Mouse (Mus musculus): Measurements from ENCODE around the gene Dnah14.

The Dnah14 gene

GRCm38 (mm10) chr1:181799911-181800310 lies 223.6 kb downstream of the Dnah14 start:
- DNase-seq = no peak

GRCm38 (mm10) chr1:181800667-181801066 lies 224.3 kb downstream of the Dnah14 start:
- no peak for DNase-seq

DNA sequence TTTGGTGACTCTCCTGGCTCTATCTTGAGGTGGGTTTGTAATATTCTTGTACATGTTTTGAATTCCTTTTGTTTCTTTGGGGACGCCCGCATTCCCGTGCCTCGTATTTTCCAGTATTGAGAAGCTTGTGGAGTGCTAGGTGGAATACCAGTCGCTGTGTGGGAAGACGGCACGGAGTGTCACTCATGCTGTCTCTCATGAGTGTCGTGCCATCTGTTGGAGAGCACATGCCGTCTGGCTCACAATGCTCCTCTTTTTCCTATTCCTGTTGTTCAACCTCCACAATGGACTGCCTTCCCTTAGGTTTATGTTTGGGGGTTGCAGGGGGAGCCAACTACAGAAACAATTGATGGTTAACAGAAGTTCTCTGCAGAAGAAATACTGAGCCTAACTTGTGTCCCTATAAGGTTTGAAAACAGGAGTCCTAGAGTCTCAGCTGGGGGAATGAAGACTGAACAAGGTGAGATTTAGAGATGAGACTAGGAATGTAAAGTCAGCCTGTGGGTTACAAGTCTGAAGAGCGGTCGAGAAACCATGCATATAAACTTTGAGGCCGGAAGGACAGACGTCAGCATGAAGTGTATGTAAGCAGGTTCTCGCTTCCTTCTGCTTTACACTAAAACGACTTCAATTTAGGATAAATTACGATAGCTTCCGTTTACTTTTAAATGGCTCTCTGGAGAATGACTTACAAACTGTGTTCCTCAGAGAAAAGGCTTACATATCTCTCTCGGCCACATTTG lies 235.3 kb downstream of the Dnah14 start:
- DNase-seq = no peak

- no peak for DNase-seq
These were observed 250.4 kb downstream of the Dnah14 start for GRCm38 (mm10) chr1:181826716-181827115.

DNA sequence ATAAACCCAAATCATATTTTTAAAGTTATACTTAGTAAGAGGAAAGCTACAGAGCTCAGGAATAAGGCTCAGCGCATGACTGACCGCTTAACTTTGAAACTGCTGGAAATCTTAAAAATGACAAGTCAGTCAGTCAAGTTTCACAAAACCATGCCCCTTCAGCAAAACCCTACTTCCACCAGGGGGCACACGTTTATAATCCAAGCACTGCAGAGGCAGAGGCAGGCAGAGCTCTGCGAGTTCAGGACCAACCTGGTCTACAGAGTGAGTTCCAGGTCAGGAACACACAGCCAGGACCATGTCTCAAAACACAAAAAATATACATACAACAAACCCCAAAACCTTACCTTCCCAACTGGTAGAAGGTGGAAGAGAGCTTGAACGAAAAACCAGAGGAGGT lies 252.0 kb downstream of the Dnah14 start:
- DNase-seq = no peak

DNA sequence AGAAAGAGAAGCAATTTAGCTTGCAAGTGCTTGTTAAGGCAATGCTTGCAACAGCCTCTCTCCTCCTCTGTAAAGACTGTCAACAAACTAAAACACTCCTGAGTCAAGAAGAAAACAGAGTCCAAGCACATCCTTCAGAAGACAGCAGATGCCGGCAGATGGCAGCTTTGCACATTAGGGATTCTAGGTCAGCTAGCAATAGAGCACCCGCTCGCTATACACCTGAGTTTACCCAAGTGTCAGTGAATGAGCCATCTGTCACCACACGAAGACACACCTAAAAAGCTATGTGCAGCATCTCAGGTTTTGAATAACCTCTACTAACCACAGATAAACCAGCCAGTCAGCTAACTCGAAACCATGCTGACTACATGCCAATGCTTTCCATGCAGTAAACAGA lies 256.4 kb downstream of the Dnah14 start:
- no peak for DNase-seq

DNA sequence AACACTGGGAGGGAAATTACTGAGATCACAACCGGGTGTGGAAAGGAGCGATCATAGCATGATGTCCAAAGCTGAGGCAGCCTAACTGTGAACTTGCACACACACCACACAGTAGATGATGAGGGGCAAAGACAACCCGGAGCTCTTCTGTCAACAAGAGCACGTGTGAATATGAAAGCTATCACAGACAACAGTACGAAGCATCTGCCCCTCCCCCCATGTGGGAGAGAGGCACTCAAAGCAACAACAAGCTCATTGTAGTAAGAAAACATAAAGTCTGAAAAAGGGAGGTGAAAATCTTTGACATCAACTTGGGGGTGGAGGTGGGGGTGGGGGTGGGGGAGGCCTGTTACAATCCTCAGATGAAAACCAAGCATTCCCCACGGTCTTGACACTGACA lies 256.8 kb downstream of the Dnah14 start:
- no peak for DNase-seq

DNA sequence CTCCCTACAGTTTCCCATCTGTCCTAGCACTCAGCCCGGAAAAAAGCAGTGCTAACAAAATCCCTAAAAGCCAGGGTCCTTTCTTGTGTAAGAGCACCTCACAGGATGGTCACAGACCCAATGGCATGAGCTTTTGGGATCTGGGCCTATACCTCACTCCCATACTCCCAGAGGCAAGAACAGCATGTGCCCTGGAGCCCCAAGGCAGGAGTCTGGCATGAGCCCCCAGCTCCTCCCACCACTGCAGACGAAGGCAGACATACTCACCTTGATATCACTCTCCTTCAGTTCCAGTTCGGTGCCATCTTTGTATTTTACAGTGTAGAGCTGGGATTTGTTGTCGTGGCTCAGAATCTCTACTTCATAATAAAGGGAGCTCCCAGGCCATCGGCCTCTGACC lies 261.8 kb downstream of the Dnah14 start:
- no peak for DNase-seq

GRCm38 (mm10) chr1:181839746-181840366 lies 263.5 kb downstream of the Dnah14 start:
- no peak for DNase-seq

DNA sequence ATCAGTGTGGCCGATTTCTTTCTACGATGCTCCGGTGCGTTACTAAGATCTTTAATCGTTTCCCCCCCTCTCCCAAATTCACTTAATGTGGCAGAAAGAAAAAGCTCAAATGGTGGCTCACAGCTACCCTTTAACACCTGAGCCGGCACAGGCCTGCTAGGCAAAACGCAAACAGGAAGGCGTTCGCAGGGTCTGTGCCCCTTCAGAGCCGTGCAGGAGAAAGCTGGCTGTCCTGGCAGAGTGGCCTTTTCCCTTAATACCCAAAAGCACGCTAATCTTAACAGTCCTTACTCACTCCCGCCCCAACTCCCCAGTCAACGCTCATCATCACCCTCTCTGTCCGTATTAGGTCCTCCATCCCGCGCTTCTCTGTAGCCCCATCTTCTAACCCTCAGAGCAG lies 265.0 kb downstream of the Dnah14 start:
- DNase-seq = no peak

- DNase-seq = peak; percentile 97
These were observed 265.7 kb downstream of the Dnah14 start for GRCm38 (mm10) chr1:181841864-181842672.

DNA sequence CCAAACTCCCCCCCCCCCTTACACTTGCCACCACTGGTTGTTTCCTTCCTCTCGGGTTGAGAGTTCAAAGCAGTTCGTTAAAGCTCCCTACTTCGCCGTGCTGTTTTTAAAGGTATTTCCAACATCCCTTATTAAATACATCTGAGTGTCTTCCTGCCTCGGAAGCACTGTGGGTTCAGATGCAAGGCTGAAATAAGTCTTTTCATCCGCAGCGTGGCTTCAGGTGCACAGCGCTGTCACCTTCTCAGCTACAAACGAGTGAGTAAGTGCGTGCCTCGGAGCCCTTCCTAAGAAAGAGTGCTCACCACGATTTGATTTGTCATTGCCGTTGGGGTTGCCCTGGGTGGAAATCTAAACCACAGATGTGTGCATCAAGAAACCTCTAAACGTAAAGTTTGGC lies 266.4 kb downstream of the Dnah14 start, which contains the start of gene Lbr:
Gene Lbr (minus strand): TSS at position 266 of the 400 bp plus-strand sequence.
- no peak for DNase-seq

GRCm38 (mm10) chr1:181844874-181845547 lies 268.7 kb downstream of the Dnah14 start:
- DNase-seq = no peak

DNA sequence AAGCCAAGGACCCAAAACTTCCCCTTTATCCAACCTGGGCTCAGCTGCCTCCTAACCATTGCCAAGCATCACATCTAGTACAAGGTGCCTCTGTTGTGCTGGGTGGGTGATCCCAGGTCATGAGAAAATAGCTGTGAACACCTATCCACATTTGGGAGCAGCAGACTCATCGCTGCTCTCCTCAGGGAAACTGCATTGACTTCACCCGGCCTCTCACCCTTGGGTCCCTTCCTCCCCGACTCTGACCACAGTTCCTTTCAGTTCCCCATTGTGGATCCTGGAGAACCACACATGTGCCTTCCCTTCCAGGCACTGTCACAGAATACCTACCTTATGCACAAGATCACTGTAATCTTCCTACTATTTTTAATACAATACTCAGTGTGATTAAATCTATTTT lies 269.4 kb downstream of the Dnah14 start:
- DNase-seq = no peak

DNA sequence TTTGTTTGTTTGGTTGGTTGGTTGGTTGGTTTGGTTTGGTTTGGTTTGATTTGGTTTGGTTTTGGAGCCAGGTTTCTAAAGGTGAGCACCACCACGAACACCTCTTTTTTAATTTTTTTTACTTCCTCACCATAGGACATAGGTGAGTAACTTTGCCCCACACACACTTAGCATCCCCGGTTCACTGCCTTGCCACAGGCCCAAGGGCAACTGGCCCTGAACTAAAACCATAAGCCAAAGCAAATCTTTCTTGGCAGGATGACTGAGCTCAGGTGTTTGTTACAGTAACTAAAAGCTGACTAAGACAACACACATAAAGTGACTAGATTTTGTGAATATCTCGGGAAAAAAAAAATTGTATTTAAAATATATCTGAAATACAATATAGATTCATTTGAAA lies 271.0 kb downstream of the Dnah14 start:
- DNase-seq = no peak

- no peak for DNase-seq
These were observed 271.9 kb downstream of the Dnah14 start for GRCm38 (mm10) chr1:181848210-181848609.

DNA sequence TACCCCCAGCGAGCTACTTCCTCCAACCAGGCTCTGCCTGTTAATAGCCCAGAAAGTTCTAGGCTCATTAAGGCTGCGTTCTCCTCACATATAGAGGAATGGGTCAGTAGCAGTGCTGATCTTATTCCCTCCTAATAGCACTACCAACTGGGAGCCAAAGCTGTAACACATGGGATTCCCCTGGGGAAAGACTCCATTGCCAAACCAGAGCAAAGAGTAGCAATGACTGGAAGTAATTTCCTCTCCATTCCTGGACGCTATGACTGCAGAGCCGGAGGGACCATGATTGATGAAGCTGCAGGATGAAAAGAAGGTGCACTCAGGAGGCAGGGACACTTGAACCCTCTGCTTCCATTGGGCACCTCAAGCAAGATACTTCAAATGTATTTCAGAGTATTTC lies 274.1 kb downstream of the Dnah14 start:
- no peak for DNase-seq

- DNase-seq = no peak
These were observed 275.4 kb downstream of the Dnah14 start for GRCm38 (mm10) chr1:181851521-181852310.

DNA sequence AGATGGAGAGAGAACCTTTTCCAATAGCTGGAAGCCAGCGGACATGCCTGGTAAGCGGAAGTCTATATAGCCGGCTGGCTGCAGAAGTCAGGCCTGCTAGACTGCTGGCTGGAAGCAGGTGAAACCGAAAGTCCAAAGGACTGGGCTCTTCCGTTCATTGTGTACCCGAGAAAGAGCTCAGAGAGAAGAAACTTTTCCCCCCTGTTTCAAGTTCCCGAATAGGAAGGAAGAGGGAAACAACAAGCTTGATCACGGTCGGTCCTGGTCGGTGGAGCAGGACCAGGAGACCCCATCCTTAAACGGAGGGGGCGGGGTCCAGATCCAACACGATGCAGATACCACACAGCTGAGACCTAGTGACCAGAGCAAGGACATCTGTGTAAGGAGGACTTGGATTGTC lies 276.1 kb downstream of the Dnah14 start:
- peak; percentile 36 for DNase-seq

DNA sequence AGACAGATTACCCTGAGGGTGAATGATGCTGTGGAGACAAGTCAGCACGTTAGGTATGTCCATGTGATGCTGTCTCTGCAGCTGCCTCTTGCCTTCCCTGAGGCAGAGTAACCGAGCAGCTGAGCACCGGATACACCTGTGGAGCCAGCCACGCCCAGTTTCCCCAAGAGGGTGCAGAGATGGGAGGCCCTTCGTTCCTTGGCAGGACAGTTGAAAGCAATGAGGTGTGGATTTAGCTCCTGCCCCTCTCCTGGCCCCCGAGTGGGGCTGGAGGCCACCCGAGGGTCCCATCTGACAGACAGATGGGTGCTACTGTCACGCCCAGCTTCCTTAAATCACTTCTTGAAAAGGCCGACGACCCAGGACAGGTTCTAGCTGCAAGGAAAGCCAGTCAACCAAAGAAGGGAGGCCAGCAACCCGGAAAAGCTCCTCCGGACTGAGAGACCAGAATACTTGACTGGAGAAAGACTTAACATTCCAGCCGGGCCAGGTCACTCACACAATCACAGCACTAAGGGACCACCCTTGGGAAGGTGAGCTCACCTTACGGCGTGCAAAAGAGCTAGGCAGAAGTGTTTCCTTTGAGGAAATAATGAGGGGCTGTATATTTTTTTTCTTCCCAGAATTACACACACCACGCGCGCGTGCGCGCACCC lies 276.9 kb downstream of the Dnah14 start:
- peak; percentile 50 for DNase-seq

DNA sequence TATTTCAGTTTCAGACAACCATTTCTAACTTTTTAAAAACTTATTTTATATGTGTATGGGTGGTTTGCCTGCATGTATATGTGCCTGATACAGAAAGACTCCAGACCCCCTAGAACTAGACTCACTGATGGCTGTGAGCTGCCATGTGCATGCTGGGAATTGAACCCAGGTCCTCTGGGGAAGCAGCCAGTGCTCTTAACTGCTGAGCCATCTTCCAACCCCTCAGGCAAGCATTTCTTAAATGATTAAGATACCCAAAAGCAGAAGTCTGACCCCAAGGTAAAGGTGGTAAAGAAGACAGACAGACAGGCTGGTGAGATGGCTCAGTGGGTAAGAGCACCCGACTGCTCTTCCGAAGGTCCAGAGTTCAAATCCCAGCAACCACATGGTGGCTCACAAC lies 278.5 kb downstream of the Dnah14 start:
- DNase-seq = no peak

DNA sequence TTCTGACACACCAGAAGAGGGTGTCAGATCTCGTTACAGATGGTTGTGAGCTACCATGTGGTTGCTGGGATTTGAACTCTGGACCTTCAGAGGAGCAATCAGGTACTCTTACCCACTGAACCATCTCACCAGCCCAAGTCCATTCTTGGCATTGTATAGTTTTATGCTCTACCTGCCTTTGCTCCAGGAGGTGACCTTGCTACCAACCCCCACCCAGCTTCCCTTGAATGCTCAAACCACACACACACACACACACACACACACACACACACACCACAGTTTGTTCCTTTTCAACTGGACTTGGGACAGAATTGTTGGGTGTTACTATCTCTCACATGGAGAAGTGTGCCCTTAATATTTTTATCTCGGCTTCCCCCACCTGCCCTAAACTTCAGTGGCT lies 280.0 kb downstream of the Dnah14 start:
- DNase-seq = no peak
